Mouse (Mus musculus): ENCODE measurements around the gene Car5b. TPM values are rescaled to one million over a fixed set of nuclear protein-coding genes. Genes with fewer than 3 reads are reported as not detected.

The Car5b gene
- not detected for polyA plus RNA-seq (2017; shearing (Covaris generic))

DNA sequence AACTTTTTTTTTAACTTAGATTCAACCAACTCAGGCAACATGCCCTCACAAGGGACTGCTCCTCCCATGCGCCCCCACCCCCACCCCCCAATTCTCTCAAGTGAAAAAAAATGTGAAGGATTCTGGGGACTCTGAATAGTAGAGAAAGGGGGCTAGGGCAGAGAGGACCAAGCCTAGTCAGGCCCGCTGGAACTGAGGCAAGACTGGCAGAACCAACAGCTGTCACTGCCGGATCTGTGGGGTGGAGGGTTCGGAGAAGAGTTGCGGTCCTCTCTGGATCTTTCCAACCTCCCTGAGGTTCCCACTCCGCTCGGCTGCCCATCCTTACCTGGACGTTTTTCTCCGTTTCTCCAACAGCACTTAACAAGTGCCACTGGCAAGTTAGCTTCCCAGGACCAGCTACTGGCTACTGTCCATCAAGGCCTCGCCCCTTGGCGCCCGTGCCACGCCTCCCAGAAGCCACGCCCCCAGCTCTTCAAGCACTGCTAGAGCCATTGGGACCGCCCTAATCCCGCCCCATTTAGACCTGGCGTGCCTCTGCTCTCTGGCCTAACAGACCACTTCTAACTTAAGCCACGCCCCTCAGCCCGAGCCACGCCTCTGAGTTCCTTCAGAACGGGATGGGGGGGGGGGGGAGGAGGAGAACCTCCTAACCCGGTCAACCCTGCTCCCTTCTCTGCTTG lies at the start of gene Car5b:
Gene Car5b (minus strand): TSS at position 391 of the 683 bp plus-strand sequence.

DNA sequence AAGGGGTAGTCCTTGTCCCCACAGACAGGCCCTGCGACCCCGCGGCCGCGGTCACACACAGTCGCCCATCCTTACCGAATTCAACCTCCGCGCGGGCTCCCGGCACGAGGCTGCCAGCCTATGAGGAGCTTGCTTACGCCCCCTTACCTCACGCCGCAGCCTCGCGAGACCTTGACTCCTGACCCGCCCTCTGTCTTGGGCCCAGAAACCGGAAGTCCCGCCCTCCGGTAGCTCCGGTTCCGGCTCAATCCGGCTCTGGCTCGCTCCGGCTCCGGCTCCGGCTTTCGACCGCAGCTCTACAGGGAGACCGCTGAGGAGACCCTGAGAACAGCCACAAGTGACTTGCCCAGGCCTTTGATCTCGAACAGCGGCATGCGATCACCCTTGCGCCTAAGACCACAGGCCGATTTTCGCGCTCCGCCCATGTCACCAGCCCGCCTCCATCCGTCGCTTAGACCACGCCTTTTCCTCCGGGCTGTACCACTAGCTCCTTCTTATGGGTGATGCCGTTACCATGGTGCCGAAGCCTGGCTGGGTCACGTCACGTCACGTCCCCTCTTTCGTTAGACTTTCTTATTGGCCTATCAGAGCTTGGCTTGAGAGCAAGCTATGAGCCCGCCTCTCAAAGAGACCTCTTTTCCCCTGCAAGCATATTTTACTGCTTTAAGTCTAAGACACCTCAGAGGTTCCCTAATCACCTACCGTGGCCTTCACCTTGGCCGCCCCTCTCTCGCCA lies 48.4 kb upstream of the Car5b start, which contains the start of gene Siah1b:
Gene Siah1b (minus strand): TSS at position 454 of the 736 bp plus-strand sequence.

DNA sequence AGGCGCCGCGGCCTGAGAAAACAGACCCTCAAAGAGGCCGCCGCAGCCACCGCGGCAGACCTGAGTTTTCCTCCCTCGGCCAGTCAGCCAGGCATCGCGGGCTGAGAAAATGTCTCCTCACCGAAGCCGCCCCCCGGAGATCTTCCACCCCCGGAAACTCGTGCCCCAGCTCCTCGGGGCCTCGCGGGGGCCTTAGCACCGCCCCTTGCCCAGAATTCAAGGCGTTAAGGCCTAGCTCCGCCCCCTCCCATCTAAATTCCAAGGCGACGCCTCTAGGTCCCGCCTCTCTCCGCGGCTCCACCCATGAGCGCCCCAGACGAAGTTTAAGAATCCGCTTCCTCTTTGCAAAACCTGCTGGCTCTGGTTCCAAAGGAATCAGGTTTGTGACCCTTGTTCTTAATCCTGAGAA lies 69.3 kb downstream of the Car5b start, which contains the start of gene Zrsr2:
Gene Zrsr2 (minus strand): TSS at position 195 of the 409 bp plus-strand sequence.

Other genes starting within 250 kb of the Car5b start
- 13.5 TPM for gene Ap1s2, start 119.0 kb downstream of the Car5b start, polyA plus RNA-seq (2017; shearing (Covaris generic))
- gene Zrsr2, start 69.3 kb downstream of the Car5b start, polyA plus RNA-seq (2017; shearing (Covaris generic)), result 85.0 TPM
- gene Siah1b, start 48.5 kb upstream of the Car5b start, polyA plus RNA-seq (2017; shearing (Covaris generic)), result 5.0 TPM
- not detected for gene Cltrn, start 60.8 kb upstream of the Car5b start, polyA plus RNA-seq (2017; shearing (Covaris generic))
- gene Ace2, start 111.3 kb upstream of the Car5b start, polyA plus RNA-seq (2017; shearing (Covaris generic)), result not detected
- gene Bmx, start 230.2 kb upstream of the Car5b start, polyA plus RNA-seq (2017; shearing (Covaris generic)), result not detected
- not detected for gene Pir, start 241.4 kb upstream of the Car5b start, polyA plus RNA-seq (2017; shearing (Covaris generic))

All from naive thymus-derived CD4-positive, alpha-beta T cell, adult 5 months (primary cell).